Mouse (Mus musculus) embryonic facial prominence, embryonic 15.5 days (tissue): ENCODE data around the gene Mknk1. TPM values are rescaled to one million over a fixed set of nuclear protein-coding genes. Genes with fewer than 3 reads are reported as not detected.

Experiments
- ATAC-seq: fragments of 200-750 bp; cut with Nextera tagmentation; 2 replicates; pipeline ENCODE4 v1.8.0; 2017; ENCODE audit warnings: low read depth, moderate TSS enrichment; ENCODE audit not compliant: insufficient number of reproducible peaks, low FRiP score, low TSS enrichment
- H3K27ac ChIP-seq: fragments of 300-500 bp; sonication (generic); replicated peaks from 2 replicates; pipeline ENCODE4 v1.5.1; 2015; ENCODE audit warnings: mild to moderate bottlenecking, inconsistent platforms
- H3K27me3 ChIP-seq: fragments of 300-500 bp; sonication (generic); 2 replicates; pipeline ENCODE4 v1.6.1; 2015; ENCODE audit warnings: inconsistent platforms
- H3K36me3 ChIP-seq: fragments of 300-500 bp; sonication (generic); 2 replicates; pipeline ENCODE4 v1.6.1; 2015; ENCODE audit warnings: mild to moderate bottlenecking, inconsistent platforms
- H3K4me1 ChIP-seq: fragments of 300-500 bp; sonication (generic); 2 replicates; pipeline ENCODE4 v1.6.1; 2015; ENCODE audit warnings: inconsistent platforms
- H3K4me2 ChIP-seq: fragments of 300-500 bp; sonication (generic); replicated peaks from 2 replicates; pipeline ENCODE4 v1.6.1; 2015; ENCODE audit warnings: mild to moderate bottlenecking, inconsistent platforms
- H3K4me3 ChIP-seq: fragments of 300-500 bp; sonication (generic); replicated peaks from 2 replicates; pipeline ENCODE4 v1.5.1; 2015; ENCODE audit warnings: mild to moderate bottlenecking, inconsistent platforms
- H3K9ac ChIP-seq: fragments of 300-500 bp; sonication (generic); 2 replicates; pipeline ENCODE4 v1.6.1; 2015; ENCODE audit warnings: inconsistent platforms
- H3K9me3 ChIP-seq: fragments of 300-500 bp; sonication (generic); replicated peaks from 2 replicates; pipeline ENCODE4 v1.6.1; 2016; ENCODE audit warnings: inconsistent platforms
- WGBS: fragments of 180-500 bp; shearing (Covaris S2); methylation state at CpG from one replicate; pipeline ENCODE4 v1.1.7; 2015; 5-methylcytosine and 5-hydroxymethylcytosine counted together
- polyA plus RNA-seq: library from polyadenylated mRNA; unstranded; fragments of >200 nt; fragmentation: Nextera tagmentation; extraction: Ambion mirVana; gene quantifications from 2 replicates; pipeline ENCODE4 v1.2.1, GENCODE M21; 2015

Gene Mknk1
- polyA plus RNA-seq, 1 experiment from 2014 or later = 33.2 TPM

GRCm38 (mm10) chr4:115922688-115923087, 83.7 kb downstream of the Mknk1 start:
- Histone ChIP-seq H3K4me2 (no peak overlapping the region), H3K9ac (no peak overlapping the region), H3K27me3 (peaks cover 10% of the 10 kb centered on the region), H3K4me3 (no peak overlapping the region), H3K36me3 (no peaks in the 10 kb centered on the region), H3K9me3 (no peaks in the 10 kb centered on the region), H3K27ac (no peak overlapping the region), H3K4me1 (no peaks in the 10 kb centered on the region)
- WGBS = 85% methylated on average over 5 of the region's 5 CpGs
- ATAC-seq = no peak

- ATAC-seq = no peak
- 73% methylated on average over 16 of the region's 16 CpGs for WGBS
- peaks cover 9% of the 10 kb centered on the region for H3K27me3 ChIP-seq
- no peaks in the 10 kb centered on the region for H3K36me3 ChIP-seq
- H3K9me3 ChIP-seq = no peaks in the 10 kb centered on the region
- no peak overlapping the region for H3K4me3 ChIP-seq
- no peak overlapping the region for H3K9ac ChIP-seq
- no peak overlapping the region for H3K27ac ChIP-seq
- H3K4me1 ChIP-seq = no peaks in the 10 kb centered on the region
- no peak overlapping the region for H3K4me2 ChIP-seq
Observed at GRCm38 (mm10) chr4:115923262-115923880, 84.4 kb downstream of the Mknk1 start.

- Histone ChIP-seq H3K4me1 (no peaks in the 10 kb centered on the region), H3K9ac (no peak overlapping the region), H3K27ac (no peak overlapping the region), H3K9me3 (no peaks in the 10 kb centered on the region), H3K4me3 (no peak overlapping the region), H3K27me3 (peaks cover 40% of the 10 kb centered on the region), H3K4me2 (no peak overlapping the region), H3K36me3 (no peaks in the 10 kb centered on the region)
- ATAC-seq = no peak
- 47% methylated on average over 7 of the region's 7 CpGs for WGBS
Observed at GRCm38 (mm10) chr4:115927637-115928036, 88.6 kb downstream of the Mknk1 start.

Other genes starting within 250 kb of the Mknk1 start
- not detected in 2 replicates for gene Cyp4a32, start 238.2 kb upstream of the Mknk1 start, polyA plus RNA-seq
- gene Cyp4b1, start 191.5 kb upstream of the Mknk1 start, polyA plus RNA-seq = 4.3 and 4.4 TPM in 2 replicates
- 41.1 and 45.7 TPM in 2 replicates for gene Efcab14, start 101.5 kb upstream of the Mknk1 start, polyA plus RNA-seq
- gene Tex38, start 58.2 kb upstream of the Mknk1 start, polyA plus RNA-seq = 0.35 TPM in 2 replicates
- 49.6 and 51.1 TPM in 2 replicates for gene Atpaf1, start 54.4 kb upstream of the Mknk1 start, polyA plus RNA-seq
- 14.5 and 15.5 TPM in 2 replicates for gene Mob3c, start 11.1 kb upstream of the Mknk1 start, polyA plus RNA-seq
- gene Kncn, start 45.2 kb downstream of the Mknk1 start, polyA plus RNA-seq = not detected in 2 replicates
- gene 6430628N08Rik, start 51.5 kb downstream of the Mknk1 start, polyA plus RNA-seq = 0.23 TPM in 1 of 2 replicates, not detected in the other
- 3.3 TPM in 2 replicates for gene Dmbx1, start 100.7 kb downstream of the Mknk1 start, polyA plus RNA-seq
- gene Faah, start 178.7 kb downstream of the Mknk1 start, polyA plus RNA-seq = 7.0 and 8.5 TPM in 2 replicates
- 15.9 and 17.9 TPM in 2 replicates for gene Nsun4, start 214.7 kb downstream of the Mknk1 start, polyA plus RNA-seq
- gene Uqcrh, start 235.9 kb downstream of the Mknk1 start, polyA plus RNA-seq = 472 and 502 TPM in 2 replicates
- gene Lrrc41, start 236.1 kb downstream of the Mknk1 start, polyA plus RNA-seq = 79.5 and 81.6 TPM in 2 replicates